Mouse (Mus musculus): ENCODE measurements around the gene Srl.

- TF ChIP-seq POLR2A (IDR thresholded peaks at IDR 0.05; ENCODE audit: borderline replicate concordance, insufficient read depth, low read length) (no peak), CTCF (IDR thresholded peaks at IDR 0.05; ENCODE audit: borderline replicate concordance, insufficient read depth, low read depth, low read length) (no peak)
Measured at GRCm38 (mm10) chr16:4543266-4543665, 1.6 kb upstream of the Srl start.

All from cerebellum, adult 2 months (tissue).